Mouse (Mus musculus): ENCODE results near the gene Irs2. TPM values are rescaled to one million over a fixed set of nuclear protein-coding genes. Genes with fewer than 3 reads are reported as not detected.

Gene Irs2
- 9.6 and 15.3 TPM in 2 replicates for polyA plus RNA-seq (2012; rRNA removed; ENCODE audit: low replicate concordance)

DNA sequence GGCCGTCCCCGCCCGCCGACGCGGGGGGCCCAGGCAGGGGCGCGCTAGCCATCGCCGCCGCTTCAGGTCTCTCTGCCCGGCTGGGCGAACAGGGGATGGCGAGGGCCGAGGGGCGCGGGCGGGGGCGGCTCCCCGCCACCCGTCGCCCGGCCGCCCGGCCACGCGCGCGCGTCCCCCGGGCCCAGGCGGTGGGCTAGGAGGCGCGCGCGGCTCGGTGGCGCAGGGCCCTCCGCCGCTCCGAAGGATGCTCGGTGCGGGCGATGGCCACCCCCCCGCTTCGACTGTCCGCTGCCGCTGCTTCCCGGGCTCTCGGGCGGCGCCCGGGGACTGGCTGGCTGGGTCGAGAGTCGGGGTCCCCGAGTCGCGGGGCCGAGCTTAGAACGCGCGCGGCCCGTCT lies at the start of gene Irs2:
TSS of gene Irs2 (minus strand) at position 80 of the 397 bp plus-strand sequence.

Measured in subcutaneous adipose tissue, adult 2 months (tissue).